Mouse (Mus musculus): ENCODE data around the gene 1700037H04Rik.

GRCm38 (mm10) chr2:131141336-131141986, 18.4 kb downstream of the 1700037H04Rik start:
- TF ChIP-seq CTCF (IDR thresholded peaks at IDR 0.05; ENCODE audit: low read depth, low read length) (no peak), POLR2A (IDR thresholded peaks at IDR 0.05; ENCODE audit: borderline replicate concordance, low read depth, low read length) (no peak)
